Mouse (Mus musculus): Measurements from ENCODE around the gene Sufu.

Gene Sufu

DNA sequence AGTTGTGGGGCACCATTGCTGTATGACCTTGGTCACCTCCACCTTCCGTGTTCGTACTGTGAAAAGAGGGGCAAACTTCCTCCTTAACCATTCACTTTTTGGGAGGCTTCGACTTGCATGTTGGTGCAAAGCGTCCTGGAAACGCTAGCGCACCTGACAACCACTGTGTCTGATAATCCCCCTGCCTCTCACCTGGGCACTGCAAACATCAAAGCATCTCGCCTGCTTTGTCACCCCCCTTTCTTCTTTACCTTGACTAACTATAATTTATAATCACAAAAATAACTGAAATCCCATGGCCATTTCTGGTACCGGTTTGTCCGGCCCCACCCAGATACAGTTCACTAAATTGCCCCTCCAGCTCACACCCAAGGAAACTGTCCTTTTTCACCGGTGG is 2.0 kb upstream of the Sufu start:
- no peak for DNase-seq

DNA sequence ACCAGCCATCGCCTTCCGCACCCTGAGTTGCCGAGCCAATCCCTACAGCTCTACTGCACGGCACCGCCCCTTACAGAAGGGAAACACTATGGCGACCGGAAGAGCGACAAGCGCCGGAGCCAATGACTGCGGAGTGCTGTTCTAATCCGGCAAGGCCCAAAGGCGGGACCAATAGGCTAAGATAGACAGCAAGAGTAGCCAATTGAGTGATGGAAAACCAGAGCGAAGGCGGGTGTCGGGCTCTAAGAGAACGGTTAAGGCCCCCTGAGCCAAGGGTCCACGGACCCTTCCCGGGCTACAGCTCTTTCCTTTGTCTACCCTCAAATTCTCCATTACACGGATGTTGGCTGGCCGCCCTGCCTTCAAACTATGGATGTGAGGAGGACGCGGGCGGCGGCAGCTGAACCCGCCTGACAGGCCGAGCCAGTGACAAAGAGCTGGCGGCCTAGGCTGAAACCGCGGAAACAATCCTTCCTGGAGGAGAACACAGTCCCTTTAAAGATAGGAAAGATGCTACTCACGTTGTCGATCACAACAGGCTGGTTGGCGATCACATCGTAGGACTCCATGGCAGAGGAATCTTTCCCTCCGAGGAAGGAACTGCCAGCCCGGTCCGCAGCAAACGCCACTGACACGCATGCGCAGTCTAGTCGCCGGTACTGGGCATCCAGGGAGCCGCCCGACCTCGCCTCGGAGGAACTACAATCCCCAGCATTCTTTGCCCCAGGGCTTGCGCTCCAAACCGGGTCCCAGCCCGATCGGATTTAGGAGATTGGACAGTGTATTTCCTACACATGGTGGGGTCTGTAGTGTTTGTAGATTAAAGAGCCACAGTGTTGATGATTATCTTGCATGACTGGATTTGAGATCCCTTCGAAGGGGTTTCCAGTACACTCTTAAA is 1.3 kb upstream of the Sufu start, which contains the start of gene Actr1a:
Actr1a (minus strand) TSS at position 640 of the 901 bp plus-strand sequence.
- peak; percentile 99 for DNase-seq

DNA sequence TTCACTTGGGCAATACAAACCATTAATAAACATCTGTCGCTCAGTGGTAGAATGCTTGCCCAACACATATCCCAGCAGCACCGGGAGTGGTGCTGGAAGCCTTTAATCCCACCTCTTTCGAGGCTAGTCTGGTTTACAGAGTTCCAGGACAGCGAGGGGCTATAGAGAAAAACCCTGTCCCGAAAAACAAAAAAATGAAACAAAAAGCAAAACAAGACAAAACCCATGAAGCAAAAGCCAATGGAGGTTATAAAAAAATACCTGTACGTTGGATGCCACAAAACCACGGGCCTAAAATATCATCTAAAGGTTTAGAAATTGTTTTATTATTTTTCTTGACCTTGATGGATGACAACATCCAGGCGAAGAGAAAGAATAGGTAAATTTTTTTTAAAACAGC is 587 bp upstream of the Sufu start:
- DNase-seq, result no peak

DNA sequence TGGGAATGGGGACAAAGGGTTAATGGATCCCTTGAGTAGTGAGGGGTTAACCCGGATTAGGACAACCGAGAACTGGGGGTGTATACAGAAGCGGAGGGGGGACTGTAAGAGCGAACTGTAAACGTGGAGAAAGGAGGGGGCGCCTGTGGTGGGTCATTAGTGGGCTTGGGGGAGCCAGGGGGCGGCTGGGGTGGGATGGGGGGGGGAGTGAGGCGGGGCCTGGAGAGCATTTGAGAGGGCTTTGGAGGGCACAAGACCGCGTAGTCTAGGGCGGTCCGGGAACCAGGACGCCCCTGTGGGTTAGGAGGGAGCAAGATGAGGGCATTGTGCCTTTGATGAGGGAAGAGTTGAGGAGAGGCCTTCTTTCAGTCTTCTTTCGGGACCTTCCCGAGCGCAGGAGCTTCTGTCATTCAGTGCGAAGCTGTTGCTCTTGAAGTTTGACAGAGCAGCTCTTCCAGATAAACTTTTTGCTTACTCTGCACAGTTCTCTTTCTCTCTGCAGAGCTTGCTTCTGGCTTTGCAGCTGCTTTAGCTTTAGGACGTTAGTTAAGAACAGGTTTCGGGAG is 823 bp downstream of the Sufu start:
- DNase-seq, result no peak

DNA sequence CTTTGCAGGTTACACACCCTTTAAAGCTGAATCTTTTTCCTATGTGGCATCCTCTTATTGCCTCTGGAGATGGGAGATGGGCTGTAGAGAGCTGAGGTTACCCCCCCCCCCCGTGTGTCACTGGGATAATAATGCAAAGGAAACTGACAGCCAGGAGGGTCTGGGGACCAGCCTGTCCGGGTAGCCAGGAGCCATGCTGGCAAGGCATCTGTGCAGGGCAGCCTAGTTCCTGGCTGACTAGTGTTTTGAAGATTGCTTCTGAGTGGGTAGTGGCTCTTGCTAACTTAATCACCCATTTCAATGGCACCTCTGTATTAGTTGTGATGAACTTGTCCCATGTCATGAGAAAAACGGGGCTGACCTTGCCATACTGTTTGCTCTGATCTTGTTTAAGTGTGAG is 1.7 kb downstream of the Sufu start:
- no peak for DNase-seq

DNA sequence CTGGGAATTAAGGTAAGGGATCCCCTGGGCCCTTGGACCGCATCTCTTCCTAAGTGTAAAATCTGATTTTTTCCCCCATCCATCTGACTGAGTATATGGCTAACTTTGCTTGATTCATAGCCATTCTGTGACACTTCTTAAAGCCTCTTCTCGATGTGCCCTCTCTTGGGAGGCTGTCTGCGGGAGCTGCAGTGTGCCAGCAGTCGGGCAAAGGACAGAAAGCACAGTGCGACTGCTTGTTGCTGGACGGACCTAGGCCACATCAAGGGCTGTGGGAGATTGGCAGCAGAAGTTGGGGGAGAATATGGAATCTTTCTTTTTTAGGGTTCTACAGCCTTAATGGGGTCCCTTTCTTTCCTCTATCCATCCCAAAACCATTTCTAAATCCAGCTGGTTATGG is 2.7 kb downstream of the Sufu start:
- no peak for DNase-seq

DNA sequence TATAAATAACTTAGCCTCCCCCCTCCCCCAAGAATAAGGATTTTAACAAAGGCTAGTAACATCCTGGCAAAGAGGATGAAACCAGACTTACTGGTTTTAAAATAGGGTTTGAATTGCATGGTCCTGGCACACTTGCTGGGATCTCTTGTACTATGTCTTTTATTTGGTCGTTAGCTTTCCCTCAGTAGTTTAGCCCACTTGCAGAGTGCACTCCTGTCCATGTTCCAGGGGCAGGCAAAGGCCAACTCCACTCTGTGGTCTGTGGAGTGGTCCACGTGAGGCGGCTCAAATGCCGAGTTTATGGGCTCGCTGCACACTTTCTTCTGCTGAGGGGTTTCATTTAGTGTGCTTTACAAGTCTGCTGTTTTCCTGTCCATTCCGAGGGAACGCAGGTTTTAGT is 3.2 kb downstream of the Sufu start:
- DNase-seq, result no peak

DNA sequence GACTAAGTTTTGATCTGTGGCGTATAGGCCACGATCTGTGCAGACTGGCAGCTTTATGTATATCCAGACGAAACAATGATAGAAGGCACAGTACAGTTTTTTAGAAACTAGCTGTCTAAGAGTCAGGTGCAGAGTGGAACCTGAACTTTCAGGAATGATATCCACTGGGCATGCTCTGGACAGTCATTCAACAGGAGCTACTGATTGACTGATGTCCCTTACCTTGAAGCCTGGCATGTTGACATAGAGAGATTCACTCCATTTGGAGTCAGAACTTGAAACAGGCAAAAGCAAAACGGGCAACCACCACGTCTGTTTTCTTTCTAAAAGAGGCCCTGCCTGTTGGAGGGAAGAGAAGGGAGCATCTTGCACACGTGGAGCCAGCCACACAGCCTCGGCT is 3.9 kb downstream of the Sufu start:
- DNase-seq, result no peak

DNA sequence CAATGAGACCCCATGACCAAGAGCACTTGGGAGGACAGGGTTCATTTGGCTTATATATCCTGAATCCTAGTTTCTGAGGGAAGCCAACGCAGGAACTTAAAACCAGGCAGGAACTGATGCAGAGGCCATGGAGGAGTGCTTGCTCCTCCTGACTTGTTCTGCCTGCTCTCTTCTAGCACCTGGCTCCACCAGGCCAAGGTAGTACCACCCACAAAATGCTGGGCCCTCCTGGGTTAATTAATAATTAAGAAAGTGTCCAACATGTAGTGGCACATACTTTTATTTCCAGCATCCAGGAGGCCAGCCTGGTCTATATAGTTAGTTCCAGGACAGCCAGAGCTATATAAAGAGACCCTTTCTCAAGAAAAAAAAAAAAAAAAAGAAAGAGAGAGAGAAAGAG is 7.3 kb downstream of the Sufu start:
- DNase-seq, result no peak

DNA sequence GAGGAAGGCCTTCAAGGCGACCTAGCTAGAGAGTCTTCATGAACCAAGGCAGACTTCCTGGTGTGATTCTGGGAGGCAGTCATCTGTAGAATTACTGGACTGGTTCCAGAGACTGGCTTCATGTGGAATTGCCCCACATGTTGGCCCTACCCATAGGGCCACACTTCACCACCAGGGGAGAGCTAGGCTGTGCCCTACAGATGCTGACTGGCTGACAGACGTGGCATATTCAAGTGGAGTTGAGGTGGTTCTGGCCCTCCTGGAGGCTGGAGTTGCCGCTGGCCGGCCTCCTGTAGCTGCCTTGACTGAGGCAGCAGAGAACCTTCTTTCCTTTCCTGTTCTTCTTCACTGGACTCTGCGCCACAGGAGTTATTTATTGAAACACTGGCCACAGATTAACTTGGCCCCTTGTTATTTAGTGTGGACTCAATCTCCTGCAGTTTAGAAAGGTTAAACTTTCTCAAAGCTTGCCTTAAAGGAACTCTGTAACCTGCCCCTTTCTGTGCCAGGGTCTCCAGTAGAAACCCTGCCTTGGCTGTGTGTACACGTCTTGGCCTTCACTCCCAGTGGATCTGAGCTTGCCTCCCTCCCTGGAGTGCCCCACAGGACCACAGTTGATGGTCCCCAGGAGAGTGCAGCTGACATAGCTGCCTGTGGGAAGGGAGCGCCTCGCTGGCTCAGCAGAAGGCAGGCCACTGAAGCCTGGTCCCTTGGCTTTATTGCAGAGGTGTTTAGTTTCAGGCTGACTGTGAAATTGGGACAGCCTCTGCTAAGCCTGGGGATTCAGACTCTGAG is 10.1 kb downstream of the Sufu start:
- DNase-seq, result no peak

DNA sequence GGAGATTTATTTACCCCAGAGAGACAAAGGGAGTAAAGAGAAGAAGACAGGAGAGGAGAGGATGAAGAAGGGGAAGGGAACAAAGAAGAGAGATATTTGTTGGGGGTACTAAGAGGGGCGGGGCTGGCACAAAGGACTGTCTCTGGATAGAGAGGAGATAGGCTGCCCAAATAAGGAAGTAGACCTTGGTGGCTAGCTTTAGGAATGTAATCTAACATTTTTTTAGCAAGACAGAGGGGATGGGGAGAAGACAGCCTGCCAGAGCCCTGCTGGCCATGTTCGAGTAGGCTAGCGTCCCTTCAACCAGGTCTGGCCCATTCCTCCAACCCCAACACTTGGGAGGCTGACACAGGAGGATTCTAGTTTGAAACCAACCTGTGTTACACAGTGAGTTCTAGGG is 12.8 kb downstream of the Sufu start:
- no peak for DNase-seq

DNA sequence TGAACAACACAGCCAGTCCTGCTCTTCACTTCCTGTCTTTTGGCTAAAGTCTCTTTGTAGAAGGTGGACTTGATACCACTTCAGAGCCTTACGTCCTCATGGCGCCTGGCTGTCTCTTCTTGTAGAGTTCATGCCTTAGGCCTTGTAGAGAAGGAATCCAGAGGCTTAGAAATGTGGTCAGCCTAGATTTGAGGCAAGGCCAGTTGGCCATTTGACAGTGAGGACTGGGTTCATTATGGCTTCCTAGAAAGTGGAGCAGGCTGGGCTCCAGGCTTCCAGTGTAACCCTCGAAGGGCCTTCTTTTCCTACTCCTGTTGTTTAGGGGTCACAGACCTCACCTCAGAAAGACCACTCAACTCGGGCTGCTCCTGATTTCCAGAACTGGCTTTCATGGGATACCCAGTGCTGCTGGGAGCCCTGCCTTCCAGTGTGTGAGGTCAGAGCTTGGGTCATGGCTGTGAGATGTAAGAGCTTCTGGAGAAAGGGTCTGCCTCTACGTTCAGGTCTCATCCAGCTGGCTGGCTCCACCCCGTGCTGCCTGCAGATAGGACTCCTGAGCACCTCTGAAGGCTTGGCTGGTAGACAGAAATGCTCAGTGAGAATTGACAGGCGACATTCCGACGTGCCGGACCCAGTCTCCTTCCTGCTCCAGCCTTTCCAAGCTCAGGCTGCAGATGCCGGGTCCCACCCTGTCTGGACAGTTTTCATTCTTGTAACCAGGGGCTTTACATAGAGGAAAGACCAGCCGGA is 15.5 kb downstream of the Sufu start:
- no peak for DNase-seq

DNA sequence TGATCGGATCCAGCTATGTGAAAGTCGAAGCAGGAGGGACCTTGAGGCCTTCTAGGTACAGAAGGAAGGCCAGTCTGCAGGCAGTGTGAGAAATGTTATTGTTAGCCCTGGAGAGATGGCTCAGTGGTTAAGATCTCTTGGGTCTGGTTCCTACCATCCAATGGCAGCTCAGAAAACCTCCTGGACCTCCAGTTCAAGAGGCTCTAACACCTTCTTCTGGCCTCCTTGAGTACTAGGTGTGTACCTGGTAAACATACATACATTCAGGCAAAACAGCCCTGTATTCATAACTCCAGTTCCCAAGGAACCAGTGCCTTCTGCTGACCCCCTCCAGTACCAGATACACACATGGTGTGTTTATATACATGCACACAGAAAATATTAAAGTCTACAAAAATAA is 17.3 kb downstream of the Sufu start:
- no peak for DNase-seq

DNA sequence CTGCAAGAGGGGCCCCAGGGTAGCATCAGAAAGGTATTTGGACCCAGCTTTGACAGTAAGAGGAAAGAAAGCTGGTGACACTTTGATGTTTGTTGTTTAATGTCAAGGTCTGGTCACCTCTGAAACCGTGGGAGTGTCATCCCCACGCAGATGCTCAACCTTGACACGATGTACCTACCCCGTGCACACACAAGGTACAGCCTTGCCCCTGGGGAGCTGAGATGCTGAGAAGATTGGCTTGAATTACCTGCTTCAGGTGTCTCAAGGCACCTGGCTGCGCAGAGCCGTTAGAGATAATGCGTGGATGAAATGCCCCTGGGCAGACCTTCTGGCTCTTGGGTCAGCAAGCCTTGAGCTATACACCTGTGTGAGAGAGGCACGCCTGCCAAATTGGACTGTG is 17.8 kb downstream of the Sufu start:
- DNase-seq, result no peak

DNA sequence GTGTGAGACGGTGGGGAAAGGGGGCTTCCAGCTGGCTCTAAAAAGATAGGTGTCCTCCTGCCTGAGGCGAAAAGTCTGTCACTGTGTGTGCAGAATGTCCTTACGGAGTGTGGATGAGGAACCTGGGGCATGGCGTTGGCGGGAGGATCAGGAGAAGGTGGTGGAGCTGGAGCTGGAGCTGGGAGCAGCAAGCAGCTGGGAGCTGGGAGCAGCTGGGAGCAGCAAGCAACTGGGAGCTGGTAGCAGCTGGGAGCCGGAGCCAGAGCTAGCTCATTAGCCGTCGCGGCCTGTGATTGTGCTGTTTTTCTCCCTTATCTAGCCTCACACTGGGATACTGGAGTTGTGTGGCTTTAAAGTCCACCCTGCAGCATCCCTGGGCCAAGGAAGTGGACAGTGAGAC is 19.6 kb downstream of the Sufu start:
- DNase-seq, result no peak

DNA sequence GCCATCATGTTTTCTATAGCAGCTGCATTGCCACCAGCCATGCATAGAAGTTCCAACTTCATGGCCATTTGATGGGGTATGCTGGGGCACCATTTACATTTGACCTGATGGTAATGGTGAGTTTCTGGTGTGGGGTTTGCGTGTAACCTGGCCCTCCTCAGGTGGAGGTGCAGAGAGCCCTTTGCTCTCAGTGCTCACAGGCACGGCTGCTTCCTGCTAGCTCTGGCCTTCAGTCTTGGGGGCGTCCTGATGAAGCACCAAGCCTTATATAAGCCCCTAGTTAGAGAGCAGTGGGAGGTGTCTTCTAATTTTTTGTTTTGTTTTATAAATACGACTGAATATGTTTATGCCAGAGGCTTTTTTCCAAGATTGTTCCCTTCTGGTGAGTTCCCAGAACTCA is 21.4 kb downstream of the Sufu start:
- no peak for DNase-seq

DNA sequence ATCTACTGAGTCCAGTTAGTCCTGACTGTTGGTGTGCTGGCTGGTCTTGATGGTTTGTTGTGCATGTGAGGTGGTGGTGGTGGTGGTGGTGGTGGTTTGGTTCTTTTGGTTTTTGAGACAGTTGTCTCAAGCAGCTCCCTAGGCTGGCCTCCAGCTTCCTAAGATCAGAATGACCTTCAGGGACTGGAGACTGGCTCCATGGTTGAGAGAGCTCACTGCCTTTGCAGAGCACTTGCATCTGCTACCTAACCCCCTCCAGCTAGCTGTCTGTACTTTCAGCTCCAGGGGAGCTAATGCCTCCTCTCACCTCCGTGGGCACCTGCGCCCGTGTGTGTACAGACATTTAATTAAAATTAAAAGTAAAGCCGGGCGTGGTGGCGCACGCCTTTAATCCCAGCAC is 23.7 kb downstream of the Sufu start:
- DNase-seq, result no peak

DNA sequence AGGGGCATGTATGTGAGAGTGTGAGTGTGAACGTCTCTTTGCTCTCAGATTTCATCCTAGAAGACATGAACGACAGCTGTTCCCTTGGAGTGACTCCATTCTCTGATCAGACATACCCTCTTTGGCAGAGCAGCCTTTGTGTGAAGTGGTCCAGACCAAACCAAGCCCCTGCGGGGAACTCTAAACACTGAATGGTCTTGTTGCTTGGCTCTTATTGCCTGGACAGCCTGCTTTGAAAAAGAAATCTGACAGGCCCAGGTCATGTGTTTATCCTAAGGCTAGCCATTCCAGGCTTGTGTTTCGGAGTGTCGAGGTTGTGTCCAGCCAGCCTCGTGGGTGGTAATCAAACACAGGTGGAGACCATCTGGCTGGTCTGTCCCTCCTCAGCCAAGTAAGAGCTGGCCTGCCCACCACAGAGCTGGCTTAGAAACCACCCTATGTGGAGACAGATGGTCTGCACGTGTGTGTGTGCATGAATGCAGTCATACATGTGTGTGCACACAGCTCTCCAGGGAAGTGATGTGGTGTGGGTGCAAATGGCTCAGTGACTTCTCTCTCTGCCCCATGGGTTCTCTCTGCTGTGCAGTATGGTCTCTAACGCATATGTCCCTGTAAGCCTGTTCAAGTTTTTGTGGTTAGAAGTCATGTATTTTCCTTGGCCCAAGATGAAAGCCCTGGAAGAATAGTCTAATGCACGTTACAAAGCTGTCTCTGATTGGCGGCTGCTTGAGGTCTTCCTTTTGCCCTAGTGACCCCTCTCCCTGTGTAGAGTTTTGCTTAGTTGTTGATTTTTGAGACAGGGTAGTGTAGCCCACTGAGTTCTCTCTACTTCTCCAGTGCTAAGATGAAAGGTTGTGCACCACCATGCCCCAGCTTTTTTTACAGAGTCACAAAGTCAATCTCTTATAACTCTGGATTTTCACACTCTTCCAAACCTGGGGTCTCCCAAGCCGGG is 26.0 kb downstream of the Sufu start:
- DNase-seq, result no peak

DNA sequence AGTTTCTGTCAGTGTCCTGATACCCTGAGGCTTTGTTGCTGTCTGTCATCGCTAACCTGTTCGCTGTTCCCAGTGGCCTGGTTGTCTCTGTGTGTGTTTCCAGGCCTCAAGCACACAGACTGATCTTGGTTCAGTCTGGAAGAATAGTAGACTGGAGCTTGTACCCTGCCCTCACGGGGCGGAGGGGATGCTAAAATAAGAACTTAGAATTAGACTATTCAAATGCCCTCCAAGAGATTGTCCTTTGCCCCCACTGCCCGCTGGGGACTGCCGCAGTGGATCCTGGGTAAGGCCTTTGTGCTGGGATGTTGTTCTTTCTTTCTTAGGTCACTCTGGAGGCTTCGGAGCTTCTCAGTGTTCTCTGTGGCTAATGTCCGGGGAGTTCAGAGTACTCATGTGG is 28.6 kb downstream of the Sufu start:
- DNase-seq, result no peak

DNA sequence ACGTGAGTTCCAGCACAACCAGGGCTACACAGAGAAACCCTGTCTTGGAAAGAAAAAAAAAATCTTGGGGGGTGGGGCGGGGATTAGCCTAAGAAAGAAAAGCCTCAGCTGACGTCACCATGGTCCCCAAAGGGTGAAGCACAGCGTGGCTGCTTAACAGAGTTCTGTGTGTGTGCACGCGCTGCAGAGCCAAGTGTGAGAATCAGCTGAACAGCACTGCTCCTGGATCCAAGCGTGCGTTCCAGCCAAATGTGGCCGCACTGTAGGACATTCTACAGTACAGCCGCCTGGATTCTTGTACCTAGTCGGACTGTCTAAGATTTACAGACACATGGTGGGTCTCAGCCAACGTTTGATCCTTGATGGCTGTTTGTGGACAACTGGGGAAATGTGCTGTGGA is 29.8 kb downstream of the Sufu start:
- DNase-seq, result no peak

DNA sequence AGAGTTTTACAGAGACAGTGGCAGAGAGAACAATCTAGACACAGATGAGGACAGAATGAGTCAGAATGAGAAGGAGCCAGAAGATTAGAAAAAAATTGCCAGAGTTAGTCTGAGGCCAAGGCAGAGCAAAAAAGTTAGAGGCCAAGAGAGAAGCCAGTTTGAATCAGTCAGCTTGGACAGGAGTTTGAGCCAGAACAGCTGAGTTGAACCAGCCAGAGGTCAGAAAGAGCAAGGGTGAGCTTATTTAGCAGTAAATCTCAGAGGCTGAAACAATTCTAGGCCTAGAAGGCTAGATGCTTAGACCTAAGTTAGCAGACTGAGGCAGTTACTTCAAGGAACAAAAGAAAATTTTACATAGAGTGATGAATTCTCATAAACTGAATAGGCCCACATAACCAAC is 32.6 kb downstream of the Sufu start:
- no peak for DNase-seq

DNA sequence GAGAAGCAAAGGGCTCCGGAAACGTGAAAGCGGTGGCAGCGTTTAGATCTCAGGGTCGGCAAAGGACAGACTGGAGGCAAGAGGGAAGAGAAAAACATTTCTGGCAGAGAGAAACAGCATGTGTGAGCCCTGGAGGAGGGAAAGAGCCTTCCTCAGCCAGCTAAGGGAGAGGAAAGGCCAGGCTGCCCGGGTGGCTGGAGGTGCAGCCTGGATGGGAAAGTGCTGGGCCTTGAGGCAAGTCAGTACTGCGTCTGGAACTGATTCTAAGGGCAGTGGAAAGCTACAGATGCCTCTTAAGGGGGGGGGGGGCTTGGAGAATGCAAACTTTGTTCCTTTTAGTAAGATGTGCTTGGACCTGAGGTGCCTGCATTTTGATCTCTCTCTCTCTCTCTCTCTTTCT is 37.0 kb downstream of the Sufu start:
- DNase-seq, result no peak
